Mouse (Mus musculus) stomach, embryonic 14.5 days (tissue): ENCODE results near the gene Trp53bp1. TPM values are rescaled to one million over a fixed set of nuclear protein-coding genes. Genes with fewer than 3 reads are reported as not detected.

Source experiments
- ATAC-seq: fragments of 200-750 bp; cut with Nextera tagmentation; 2 replicates; pipeline ENCODE4 v1.8.0; 2017; ENCODE audit warnings: low read depth, moderate TSS enrichment; ENCODE audit not compliant: insufficient number of reproducible peaks, insufficient read depth, low FRiP score
- H3K27ac ChIP-seq: fragments of 300-500 bp; sonication (generic); 2 replicates; pipeline ENCODE4 v1.5.1; 2014; ENCODE audit warnings: mild to moderate bottlenecking, low read length, moderate library complexity, mixed read lengths
- H3K27me3 ChIP-seq: fragments of 300-500 bp; sonication (generic); 2 replicates; pipeline ENCODE4 v1.6.1; 2014; ENCODE audit warnings: low read length, control low read depth, mixed read lengths; ENCODE audit not compliant: control insufficient read depth, insufficient read depth
- H3K36me3 ChIP-seq: fragments of 300-500 bp; sonication (generic); 2 replicates; pipeline ENCODE4 v1.6.1; 2014; ENCODE audit warnings: mild to moderate bottlenecking, control low read depth, low read length, moderate library complexity, mixed read lengths; ENCODE audit not compliant: control insufficient read depth, insufficient read depth
- H3K4me1 ChIP-seq: fragments of 300-500 bp; sonication (generic); 2 replicates; pipeline ENCODE4 v1.6.1; 2014; ENCODE audit warnings: low read length, control low read depth, mixed read lengths; ENCODE audit not compliant: control insufficient read depth, insufficient read depth
- H3K4me2 ChIP-seq: fragments of 300-500 bp; sonication (generic); replicated peaks from 2 replicates; pipeline ENCODE4 v1.6.1; 2014; ENCODE audit warnings: low read depth, low read length, control low read depth
- H3K4me3 ChIP-seq: fragments of 300-500 bp; sonication (generic); 2 replicates; pipeline ENCODE4 v1.5.1; 2014; ENCODE audit warnings: low read depth, low read length, control low read depth
- H3K9ac ChIP-seq: fragments of 300-500 bp; sonication (generic); replicated peaks from 2 replicates; pipeline ENCODE4 v1.6.1; 2014; ENCODE audit warnings: low read depth, mild to moderate bottlenecking, control low read depth, low read length, moderate library complexity, mixed read lengths
- H3K9me3 ChIP-seq: fragments of 300-500 bp; sonication (generic); 2 replicates; pipeline ENCODE4 v1.6.1; 2016; ENCODE audit warnings: low read depth, low read length, control low read depth; ENCODE audit not compliant: control insufficient read depth
- whole genome bisulfite sequencing: fragments of 180-500 bp; shearing (Covaris S2); extraction: QIAGEN DNeasy Blood & Tissue Kit; methylation state at CpG from one replicate; pipeline ENCODE4 v1.1.7; 2014; 5-methylcytosine and 5-hydroxymethylcytosine counted together
- polyA plus RNA-seq: library from polyadenylated mRNA; unstranded; fragments of >200 nt; fragmentation: Nextera tagmentation; extraction: Ambion mirVana; gene quantifications from 2 replicates; pipeline ENCODE4 v1.2.1, GENCODE M21; 2014

Gene Trp53bp1
- polyA plus RNA-seq, result 71.2 and 86.0 TPM in 2 replicates

GRCm38 (mm10) chr2:121271236-121271927 lies at the start of gene Trp53bp1:
TSS of gene Trp53bp1 (minus strand) at chr2:121271407.
- peaks cover 8% of the 10 kb centered on the region; the same call in 1 of the 2 replicates for H3K4me1 ChIP-seq
- H3K9me3 ChIP-seq, result no peaks in the 10 kb centered on the region
- peak within 1 kb of the TSS; percentile 88 for H3K4me3 ChIP-seq
- H3K27me3 ChIP-seq, result no peaks in the 10 kb centered on the region
- peaks cover 16% of the 10 kb centered on the region for H3K36me3 ChIP-seq
- peak within 1 kb of the TSS; percentile 74 for H3K9ac ChIP-seq
- peak; percentile 99 for ATAC-seq
- peak within 1 kb of the TSS; percentile 69 for H3K4me2 ChIP-seq
- peak within 1 kb of the TSS; percentile 77 for H3K27ac ChIP-seq
- 1% methylated on average over 37 of the region's 37 CpGs for WGBS

GRCm38 (mm10) chr2:121316278-121316677 lies 45.1 kb upstream of the Trp53bp1 start:
- H3K4me1 ChIP-seq, result no peaks in the 10 kb centered on the region
- no peaks in the 10 kb centered on the region for H3K36me3 ChIP-seq
- no peaks in the 10 kb centered on the region for H3K9me3 ChIP-seq
- H3K27me3 ChIP-seq, result no peaks in the 10 kb centered on the region
- no peak overlapping the region for H3K4me3 ChIP-seq
- H3K4me2 ChIP-seq, result no peak overlapping the region
- ATAC-seq, result no peak
- WGBS, result 72% methylated on average over 8 of the region's 8 CpGs
- H3K9ac ChIP-seq, result no peak overlapping the region
- H3K27ac ChIP-seq, result no peak overlapping the region

GRCm38 (mm10) chr2:121308997-121309416 lies 37.8 kb upstream of the Trp53bp1 start:
- peak overlapping the region; percentile 13; the same call in 1 of the 2 replicates for H3K27ac ChIP-seq
- 16% methylated on average over 5 of the region's 5 CpGs for WGBS

DNA sequence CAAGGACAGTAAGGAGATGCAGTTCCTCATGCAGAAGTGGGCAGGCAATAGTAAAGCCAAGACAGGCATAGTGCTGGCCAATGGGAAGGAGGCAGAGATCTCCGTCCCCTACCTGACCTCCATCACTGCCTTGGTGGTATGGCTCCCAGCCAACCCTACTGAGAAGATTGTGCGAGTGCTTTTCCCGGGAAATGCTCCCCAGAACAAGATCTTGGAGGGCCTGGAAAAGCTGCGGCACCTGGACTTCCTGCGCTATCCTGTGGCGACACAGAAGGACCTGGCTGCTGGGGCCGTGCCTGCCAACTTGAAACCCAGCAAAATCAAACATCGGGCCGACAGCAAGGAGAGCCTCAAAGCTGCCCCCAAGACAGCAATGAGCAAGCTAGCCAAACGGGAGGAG lies 28.8 kb upstream of the Trp53bp1 start:
- no peaks in the 10 kb centered on the region for H3K27me3 ChIP-seq

More at GRCm38 (mm10) chr2:121308997-121309416, 37.8 kb upstream of the Trp53bp1 start:
- Histone ChIP-seq H3K9me3 (no peaks in the 10 kb centered on the region), H3K4me2 (peak overlapping the region; percentile 28; the same call in 1 of the 2 replicates), H3K4me3 (no peak overlapping the region), H3K4me1 (0 out of 2 replicates have a peak, but pooled peaks cover 3% of the 10 kb centered on the region), H3K27me3 (no peaks in the 10 kb centered on the region), H3K9ac (no peak overlapping the region), H3K36me3 (peaks cover 14% of the 10 kb centered on the region; the same call in 1 of the 2 replicates)
- peak; percentile 38; the same call in 1 of the 2 replicates for ATAC-seq

DNA sequence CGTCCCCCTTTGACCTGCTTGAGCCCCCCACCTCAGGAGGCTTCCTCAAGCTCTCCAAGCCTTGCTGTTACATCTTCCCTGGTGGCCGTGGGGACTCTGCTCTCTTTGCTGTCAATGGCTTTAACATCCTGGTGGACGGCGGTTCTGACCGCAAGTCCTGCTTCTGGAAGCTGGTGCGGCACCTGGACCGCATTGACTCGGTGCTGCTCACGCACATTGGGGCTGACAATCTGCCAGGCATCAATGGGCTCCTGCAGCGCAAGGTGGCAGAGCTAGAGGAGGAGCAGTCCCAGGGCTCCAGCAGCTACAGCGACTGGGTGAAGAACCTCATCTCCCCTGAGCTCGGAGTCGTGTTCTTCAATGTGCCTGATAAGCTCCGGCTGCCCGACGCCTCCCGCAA lies 28.3 kb upstream of the Trp53bp1 start:
- H3K27me3 ChIP-seq, result no peaks in the 10 kb centered on the region
- H3K4me3 ChIP-seq, result no peak overlapping the region
- H3K4me2 ChIP-seq, result no peak overlapping the region
- H3K9me3 ChIP-seq, result no peaks in the 10 kb centered on the region
- no peak overlapping the region for H3K27ac ChIP-seq
- no peak overlapping the region for H3K9ac ChIP-seq
- H3K4me1 ChIP-seq, result peaks cover 25% of the 10 kb centered on the region
- 79% methylated on average over 17 of the region's 17 CpGs for WGBS
- ATAC-seq, result no peak
- H3K36me3 ChIP-seq, result peaks cover 22% of the 10 kb centered on the region; the same call in 1 of the 2 replicates

More for the DNA sequence above, 28.8 kb upstream of the Trp53bp1 start:
- H3K9ac ChIP-seq, result no peak overlapping the region
- H3K36me3 ChIP-seq, result peaks cover 25% of the 10 kb centered on the region; the same call in 1 of the 2 replicates
- H3K4me2 ChIP-seq, result no peak overlapping the region
- no peak overlapping the region for H3K27ac ChIP-seq
- peaks cover 20% of the 10 kb centered on the region for H3K4me1 ChIP-seq
- no peak overlapping the region for H3K4me3 ChIP-seq
- 78% methylated on average over 10 of the region's 10 CpGs for WGBS
- no peak for ATAC-seq
- H3K9me3 ChIP-seq, result no peaks in the 10 kb centered on the region

GRCm38 (mm10) chr2:121298131-121298530 lies 26.9 kb upstream of the Trp53bp1 start:
- no peak overlapping the region for H3K27ac ChIP-seq
- peaks cover 10% of the 10 kb centered on the region; the same call in 1 of the 2 replicates for H3K36me3 ChIP-seq
- no peak overlapping the region for H3K9ac ChIP-seq
- peaks cover 34% of the 10 kb centered on the region for H3K4me1 ChIP-seq
- ATAC-seq, result no peak; the same call in 1 of the 2 replicates
- 13% methylated on average over 8 of the region's 8 CpGs for WGBS
- no peaks in the 10 kb centered on the region for H3K27me3 ChIP-seq
- H3K4me2 ChIP-seq, result no peak overlapping the region
- no peak overlapping the region for H3K4me3 ChIP-seq
- no peaks in the 10 kb centered on the region for H3K9me3 ChIP-seq

- WGBS, result 19% methylated on average over 9 of the region's 9 CpGs
- H3K36me3 ChIP-seq, result peaks cover 8% of the 10 kb centered on the region; the same call in 1 of the 2 replicates
- no peak overlapping the region for H3K4me3 ChIP-seq
- H3K4me1 ChIP-seq, result peaks cover 34% of the 10 kb centered on the region
- H3K27ac ChIP-seq, result no peak overlapping the region
- no peak overlapping the region for H3K9ac ChIP-seq
- no peak overlapping the region for H3K4me2 ChIP-seq
- ATAC-seq, result no peak
- no peaks in the 10 kb centered on the region for H3K9me3 ChIP-seq
- H3K27me3 ChIP-seq, result no peaks in the 10 kb centered on the region
These were observed 26.5 kb upstream of the Trp53bp1 start for GRCm38 (mm10) chr2:121297701-121298100.

- H3K9ac ChIP-seq, result no peak overlapping the region
- no peak overlapping the region for H3K27ac ChIP-seq
- H3K36me3 ChIP-seq, result no peaks in the 10 kb centered on the region; the same call in 1 of the 2 replicates
- peaks cover 34% of the 10 kb centered on the region for H3K4me1 ChIP-seq
- peak overlapping the region; percentile 51 for H3K4me3 ChIP-seq
- WGBS, result 20% methylated on average over 6 of the region's 6 CpGs
- no peaks in the 10 kb centered on the region for H3K27me3 ChIP-seq
- H3K9me3 ChIP-seq, result no peaks in the 10 kb centered on the region
- no peak for ATAC-seq
- peak overlapping the region; percentile 46 for H3K4me2 ChIP-seq
These were observed 25.6 kb upstream of the Trp53bp1 start for GRCm38 (mm10) chr2:121296754-121297231.
